Mouse (Mus musculus) stomach, postnatal 0 days (tissue): ENCODE results near the gene Syt2.

Source experiments
- CTCF ChIP-seq: IDR thresholded peaks from 2 replicates; pipeline ENCODE4 v1.5.1; 2016; ENCODE audit warnings: antibody characterized with exemption, low read depth, mild to moderate bottlenecking, moderate library complexity
- EP300 ChIP-seq: optimal IDR thresholded peaks from 2 replicates; pipeline ENCODE3; 2016; ENCODE audit warnings: antibody characterized with exemption

DNA sequence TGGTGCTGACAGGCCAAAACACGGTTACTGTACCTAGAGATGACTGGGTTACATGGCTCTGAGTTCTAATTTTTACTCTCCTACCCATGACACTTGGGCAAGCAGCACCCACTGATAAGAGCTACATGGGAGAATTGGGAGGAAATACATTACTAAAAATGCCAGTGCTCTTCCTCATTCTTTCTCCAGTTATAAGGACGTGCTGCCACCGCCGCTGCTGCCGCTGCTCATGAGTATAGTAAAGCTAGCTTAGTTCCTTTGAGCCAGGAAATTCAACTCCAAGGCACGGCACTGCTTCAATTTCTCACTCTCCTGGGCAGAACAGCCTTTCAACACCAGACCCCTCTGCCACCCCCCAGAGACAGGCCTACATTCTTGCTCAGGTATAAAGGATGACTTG is 138.0 kb downstream of the Syt2 start:
- TF ChIP-seq CTCF = no peak
- TF ChIP-seq EP300 = no peak
